Mouse (Mus musculus): ENCODE data around the gene Arl8a. TPM values are rescaled to one million over a fixed set of nuclear protein-coding genes. Genes with fewer than 3 reads are reported as not detected.
A peak's percentile ranks its signal among the peaks of the same experiment; 100 is the strongest.

Gene Arl8a
- polyA plus RNA-seq, 1 experiment from 2014 or later, result 213 TPM

DNA sequence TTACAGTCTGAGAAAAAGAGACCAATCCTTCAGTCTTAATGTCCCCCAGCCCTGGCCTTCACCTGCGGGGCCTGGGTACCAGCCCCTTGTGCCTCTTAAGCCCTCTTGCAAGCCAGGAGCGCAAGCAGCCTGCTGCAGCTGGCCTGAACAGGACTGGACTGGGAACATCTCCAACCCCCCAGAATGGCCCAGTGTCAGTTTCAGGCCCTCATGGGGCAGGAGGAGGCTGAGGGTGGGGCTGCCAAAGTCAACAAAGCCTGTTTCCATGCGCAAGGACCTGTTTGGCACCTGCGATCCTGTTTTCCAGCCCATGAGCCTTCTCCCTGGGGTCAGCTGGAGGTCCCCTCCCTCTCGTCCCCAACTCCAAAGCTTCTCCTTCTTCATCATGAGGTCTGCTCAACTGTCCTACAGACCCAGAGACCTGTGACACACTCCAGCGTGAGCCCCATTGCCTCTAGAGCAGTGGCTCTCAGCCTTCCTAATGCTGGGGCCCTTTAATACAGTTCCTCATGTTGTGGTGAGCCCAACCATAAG is 49.4 kb downstream of the Arl8a start:
- H3K27ac ChIP-seq (ENCODE audit: low read depth, low read length), result no peak overlapping the region
- no peak for DNase-seq (ENCODE audit: low spot score)
- H3K36me3 ChIP-seq (ENCODE audit: control insufficient read depth, insufficient read depth, low read length), result no peaks in the 10 kb centered on the region
- H3K27me3 ChIP-seq (replicated peaks; ENCODE audit: control insufficient read depth, insufficient read depth, low read length), result no peaks in the 10 kb centered on the region
- H3K4me2 ChIP-seq (ENCODE audit: low read length), result no peak overlapping the region
- ATAC-seq, result no peak
- no peaks in the 10 kb centered on the region for H3K9me3 ChIP-seq (replicated peaks; ENCODE audit: control insufficient read depth, low read length)
- WGBS, result 84% methylated on average over 6 of the region's 6 CpGs
- peaks cover 8% of the 10 kb centered on the region for H3K4me1 ChIP-seq (ENCODE audit: control insufficient read depth, insufficient read depth, low read length)
- no peak overlapping the region for H3K9ac ChIP-seq (ENCODE audit: low read length)
- no peak overlapping the region for H3K4me3 ChIP-seq (ENCODE audit: low read depth, low read length)

DNA sequence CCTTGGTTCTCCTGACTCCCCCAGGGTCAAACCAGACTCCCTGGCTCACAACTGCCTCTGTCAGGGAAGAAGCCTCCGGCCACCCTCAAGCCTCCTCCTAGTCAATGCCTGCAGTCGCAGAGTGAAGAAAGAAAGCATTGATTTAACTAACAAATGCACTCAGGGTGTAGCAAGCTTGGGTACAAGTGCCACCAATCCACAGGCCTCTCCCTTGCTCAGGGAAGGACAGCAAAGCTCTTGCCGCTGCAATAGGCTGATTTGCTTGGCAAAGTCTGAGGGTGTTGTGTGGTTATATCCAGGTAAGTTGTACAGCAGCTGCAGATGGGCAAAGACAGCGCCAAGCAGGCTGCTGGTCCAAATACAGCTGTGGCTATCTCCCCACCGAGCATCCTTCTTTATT is 51.8 kb downstream of the Arl8a start:
- ATAC-seq (no peak), DNase-seq (ENCODE audit: low spot score) (no peak)
- Histone ChIP-seq H3K9ac (ENCODE audit: low read length) (no peak overlapping the region), H3K4me3 (ENCODE audit: low read depth, low read length) (no peak overlapping the region), H3K27me3 (replicated peaks; ENCODE audit: control insufficient read depth, insufficient read depth, low read length) (no peaks in the 10 kb centered on the region), H3K36me3 (ENCODE audit: control insufficient read depth, insufficient read depth, low read length) (no peaks in the 10 kb centered on the region), H3K9me3 (replicated peaks; ENCODE audit: control insufficient read depth, low read length) (no peaks in the 10 kb centered on the region), H3K27ac (ENCODE audit: low read depth, low read length) (no peak overlapping the region), H3K4me1 (ENCODE audit: control insufficient read depth, insufficient read depth, low read length) (peaks cover 8% of the 10 kb centered on the region), H3K4me2 (ENCODE audit: low read length) (no peak overlapping the region)
- WGBS, result 28% methylated on average over 5 of the region's 5 CpGs

DNA sequence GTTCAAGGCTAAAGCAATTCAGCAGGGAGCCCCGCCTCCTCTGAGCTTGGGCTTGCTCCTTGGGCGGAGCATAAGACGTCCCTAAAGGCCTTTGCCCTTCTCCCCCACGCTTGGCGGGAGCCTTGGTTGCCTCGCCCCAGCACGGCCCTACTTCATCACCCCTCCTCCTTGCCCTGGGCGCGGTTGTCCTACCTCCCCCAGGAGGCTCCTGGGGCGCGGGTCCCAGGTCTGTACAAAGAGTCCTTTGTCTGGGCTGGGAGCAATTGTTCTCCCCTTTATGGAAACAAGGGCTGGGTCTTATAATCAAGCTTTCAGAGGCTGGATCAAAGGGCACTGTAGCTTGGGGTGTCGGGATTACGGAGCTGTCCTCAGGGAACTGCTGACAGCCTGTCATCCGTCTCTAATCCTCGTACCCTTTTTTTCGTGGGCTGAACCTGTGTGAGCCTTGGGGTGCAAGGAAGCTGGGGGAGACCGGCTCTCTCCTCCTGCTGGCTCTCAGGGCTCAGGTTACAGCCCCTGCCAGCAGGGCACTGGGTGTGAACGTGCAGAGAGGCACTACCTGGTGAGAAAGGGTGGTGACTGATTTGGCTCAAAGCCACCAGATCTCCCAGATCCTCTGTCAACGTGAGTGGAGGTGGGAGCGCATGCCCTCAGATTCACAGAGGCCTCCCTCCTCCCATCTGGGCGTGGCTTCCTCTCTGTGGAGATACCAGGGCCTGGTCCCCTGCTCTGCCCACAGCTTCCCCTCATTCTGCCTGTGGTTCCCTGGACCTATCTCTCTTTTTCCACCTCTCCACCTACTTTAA is 52.6 kb downstream of the Arl8a start:
- peak; percentile 57 for ATAC-seq
- Histone ChIP-seq H3K27ac (ENCODE audit: low read depth, low read length) (peak overlapping the region; percentile 27; the same call in 1 of the 2 replicates), H3K9ac (ENCODE audit: low read length) (peak overlapping the region; percentile 26; the same call in 1 of the 2 replicates), H3K36me3 (ENCODE audit: control insufficient read depth, insufficient read depth, low read length) (no peaks in the 10 kb centered on the region), H3K4me1 (ENCODE audit: control insufficient read depth, insufficient read depth, low read length) (peaks cover 8% of the 10 kb centered on the region), H3K9me3 (replicated peaks; ENCODE audit: control insufficient read depth, low read length) (no peaks in the 10 kb centered on the region), H3K4me2 (ENCODE audit: low read length) (peak overlapping the region; percentile 41), H3K27me3 (replicated peaks; ENCODE audit: control insufficient read depth, insufficient read depth, low read length) (no peaks in the 10 kb centered on the region), H3K4me3 (ENCODE audit: low read depth, low read length) (0 out of 2 replicates have a peak overlapping the region, but pooled peaks have one; percentile 8)
- peak; percentile 45 for DNase-seq (ENCODE audit: low spot score)
- WGBS, result 1% methylated on average over 21 of the region's 21 CpGs

DNA sequence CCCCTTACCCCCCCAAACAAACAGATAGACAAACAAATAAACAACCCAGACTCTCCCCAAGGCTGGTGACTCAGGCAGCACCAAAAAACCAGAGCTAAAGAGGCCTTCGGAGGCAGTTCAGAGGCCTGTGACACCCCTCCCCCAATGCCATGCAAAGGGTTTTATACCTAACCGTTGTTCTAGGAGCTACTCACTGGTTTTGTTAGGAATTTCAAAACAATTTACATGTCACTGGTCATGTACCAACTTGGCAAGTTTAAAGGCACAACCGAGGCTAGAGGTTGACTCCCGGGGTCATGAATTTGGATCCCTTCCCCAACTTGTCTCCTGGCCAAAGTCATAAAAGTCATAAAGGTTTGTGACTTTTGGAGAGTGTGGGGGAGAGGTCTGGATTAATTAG is 53.8 kb downstream of the Arl8a start:
- Histone ChIP-seq H3K36me3 (ENCODE audit: control insufficient read depth, insufficient read depth, low read length) (no peaks in the 10 kb centered on the region), H3K9me3 (replicated peaks; ENCODE audit: control insufficient read depth, low read length) (no peaks in the 10 kb centered on the region), H3K27me3 (replicated peaks; ENCODE audit: control insufficient read depth, insufficient read depth, low read length) (no peaks in the 10 kb centered on the region), H3K4me1 (ENCODE audit: control insufficient read depth, insufficient read depth, low read length) (peaks cover 8% of the 10 kb centered on the region), H3K4me2 (ENCODE audit: low read length) (no peak overlapping the region), H3K9ac (ENCODE audit: low read length) (no peak overlapping the region), H3K4me3 (ENCODE audit: low read depth, low read length) (no peak overlapping the region), H3K27ac (ENCODE audit: low read depth, low read length) (no peak overlapping the region)
- no peak for ATAC-seq
- DNase-seq (ENCODE audit: low spot score), result no peak
- 86% methylated on average over 4 of the region's 4 CpGs for WGBS

DNA sequence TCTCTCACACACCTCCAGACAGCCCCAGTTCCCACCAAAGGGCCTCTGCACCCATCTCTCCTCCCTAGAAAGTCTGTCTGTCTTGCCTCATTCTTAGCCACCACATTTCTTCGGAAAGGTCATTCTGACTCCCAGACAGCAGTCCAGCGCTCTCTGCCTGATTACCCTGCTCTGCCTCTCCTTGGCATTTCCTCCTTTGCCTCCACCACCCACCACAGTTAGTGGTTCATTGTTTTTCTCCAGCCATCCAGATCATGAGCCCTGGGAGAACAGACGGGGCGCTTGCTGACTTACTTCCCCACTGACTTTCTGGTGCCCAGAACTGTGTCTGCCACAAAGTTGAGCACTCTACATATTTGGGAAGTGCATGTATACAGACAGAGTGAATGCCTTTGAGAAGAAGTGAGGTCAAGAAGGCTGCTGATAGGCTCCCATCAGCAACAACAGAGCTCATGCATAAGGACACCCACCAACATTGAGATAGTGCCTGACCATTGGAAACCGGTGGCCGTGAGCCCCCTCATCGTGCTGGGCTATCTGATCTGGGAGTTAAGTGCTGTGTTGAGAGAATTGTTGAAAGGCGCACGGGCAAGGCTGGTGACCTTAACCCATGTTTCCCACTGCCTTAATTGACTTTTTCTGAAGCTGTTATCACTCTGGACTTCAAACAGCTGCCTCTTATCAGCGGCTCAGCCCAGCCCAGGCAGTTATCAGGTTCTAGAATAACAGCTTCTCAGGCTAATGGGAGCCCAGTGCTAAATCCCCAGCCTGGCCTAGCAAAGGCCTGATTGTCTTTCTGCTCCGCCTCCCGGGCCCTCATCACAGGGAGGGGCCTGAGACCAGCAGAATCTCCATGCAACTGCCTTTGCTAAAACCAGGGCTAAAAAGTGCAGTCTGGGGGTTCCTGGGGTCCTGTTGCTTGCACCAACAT is 57.8 kb downstream of the Arl8a start:
- ATAC-seq, result no peak
- DNase-seq (ENCODE audit: low spot score), result no peak
- Histone ChIP-seq H3K9me3 (replicated peaks; ENCODE audit: control insufficient read depth, low read length) (no peaks in the 10 kb centered on the region), H3K4me3 (ENCODE audit: low read depth, low read length) (no peak overlapping the region), H3K4me1 (ENCODE audit: control insufficient read depth, insufficient read depth, low read length) (peaks cover 1% of the 10 kb centered on the region; the same call in 1 of the 2 replicates), H3K36me3 (ENCODE audit: control insufficient read depth, insufficient read depth, low read length) (no peaks in the 10 kb centered on the region), H3K4me2 (ENCODE audit: low read length) (no peak overlapping the region), H3K27ac (ENCODE audit: low read depth, low read length) (no peak overlapping the region), H3K9ac (ENCODE audit: low read length) (no peak overlapping the region), H3K27me3 (replicated peaks; ENCODE audit: control insufficient read depth, insufficient read depth, low read length) (no peaks in the 10 kb centered on the region)
- WGBS, result 34% methylated on average over 12 of the region's 12 CpGs

DNA sequence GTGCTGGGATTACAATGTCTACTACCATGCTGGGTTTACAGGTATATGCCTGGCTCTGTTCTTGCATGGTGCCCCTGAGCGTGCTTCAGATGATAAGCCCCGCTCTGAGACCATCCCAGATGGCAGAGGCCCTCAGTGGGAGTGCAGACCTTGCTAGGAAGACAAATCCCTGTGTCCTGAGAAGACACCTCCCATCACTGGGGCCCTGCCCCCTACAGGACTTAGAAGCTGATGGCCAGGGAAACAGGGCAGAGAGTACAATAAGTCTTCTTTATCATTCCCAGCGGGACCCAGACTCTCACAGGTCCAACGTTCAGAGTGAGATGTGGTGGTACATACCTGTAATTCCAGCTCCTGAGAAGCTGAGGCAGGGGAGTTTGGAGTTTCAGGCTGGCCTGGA is 58.6 kb downstream of the Arl8a start:
- H3K27me3 ChIP-seq (replicated peaks; ENCODE audit: control insufficient read depth, insufficient read depth, low read length), result no peaks in the 10 kb centered on the region
- no peak overlapping the region for H3K4me3 ChIP-seq (ENCODE audit: low read depth, low read length)
- ATAC-seq (no peak), DNase-seq (ENCODE audit: low spot score) (no peak)
- H3K9ac ChIP-seq (ENCODE audit: low read length), result no peak overlapping the region
- WGBS, result 72% methylated on average over 4 of the region's 4 CpGs
- no peaks in the 10 kb centered on the region for H3K36me3 ChIP-seq (ENCODE audit: control insufficient read depth, insufficient read depth, low read length)
- H3K4me1 ChIP-seq (ENCODE audit: control insufficient read depth, insufficient read depth, low read length), result no peaks in the 10 kb centered on the region
- H3K4me2 ChIP-seq (ENCODE audit: low read length), result no peak overlapping the region
- H3K27ac ChIP-seq (ENCODE audit: low read depth, low read length), result no peak overlapping the region
- no peaks in the 10 kb centered on the region for H3K9me3 ChIP-seq (replicated peaks; ENCODE audit: control insufficient read depth, low read length)

Other genes with a start within 250 kb of the Arl8a start
- gene Ppp1r12b, start 190.9 kb upstream of the Arl8a start, polyA plus RNA-seq (2014; fragmentation: Nextera tagmentation; extraction: Ambion mirVana), result 9.4 and 14.9 TPM in 2 replicates
- 27.5 and 33.8 TPM in 2 replicates for gene Ube2t, start 184.3 kb upstream of the Arl8a start, polyA plus RNA-seq (2014; fragmentation: Nextera tagmentation; extraction: Ambion mirVana)
- gene Lgr6, start 41.5 kb upstream of the Arl8a start, polyA plus RNA-seq (2014; fragmentation: Nextera tagmentation; extraction: Ambion mirVana), result 0.48 TPM in 2 replicates
- 0.32 and 0.57 TPM in 2 replicates for gene Ptpn7, start 14.1 kb upstream of the Arl8a start, polyA plus RNA-seq (2014; fragmentation: Nextera tagmentation; extraction: Ambion mirVana)
- 0.24 and 0.33 TPM in 2 replicates for gene Gpr37l1, start 20.9 kb downstream of the Arl8a start, polyA plus RNA-seq (2014; fragmentation: Nextera tagmentation; extraction: Ambion mirVana)
- gene Elf3, start 111.7 kb downstream of the Arl8a start, polyA plus RNA-seq (2014; fragmentation: Nextera tagmentation; extraction: Ambion mirVana), result 0.13 and 0.14 TPM in 2 replicates
- 81.4 and 88.9 TPM in 2 replicates for gene Rnpep, start 137.3 kb downstream of the Arl8a start, polyA plus RNA-seq (2014; fragmentation: Nextera tagmentation; extraction: Ambion mirVana)
- gene Timm17a, start 167.0 kb downstream of the Arl8a start, polyA plus RNA-seq (2014; fragmentation: Nextera tagmentation; extraction: Ambion mirVana), result 148 and 156 TPM in 2 replicates
- gene Lmod1, start 178.0 kb downstream of the Arl8a start, polyA plus RNA-seq (2014; fragmentation: Nextera tagmentation; extraction: Ambion mirVana), result 0.17 and 0.30 TPM in 2 replicates
- gene Shisa4, start 228.4 kb downstream of the Arl8a start, polyA plus RNA-seq (2014; fragmentation: Nextera tagmentation; extraction: Ambion mirVana), result 62.9 and 68.8 TPM in 2 replicates

Measured in forebrain, embryonic 14.5 days (tissue).